ENCODE assay signal across 13 mouse cellular contexts in the genomic region with DNA sequence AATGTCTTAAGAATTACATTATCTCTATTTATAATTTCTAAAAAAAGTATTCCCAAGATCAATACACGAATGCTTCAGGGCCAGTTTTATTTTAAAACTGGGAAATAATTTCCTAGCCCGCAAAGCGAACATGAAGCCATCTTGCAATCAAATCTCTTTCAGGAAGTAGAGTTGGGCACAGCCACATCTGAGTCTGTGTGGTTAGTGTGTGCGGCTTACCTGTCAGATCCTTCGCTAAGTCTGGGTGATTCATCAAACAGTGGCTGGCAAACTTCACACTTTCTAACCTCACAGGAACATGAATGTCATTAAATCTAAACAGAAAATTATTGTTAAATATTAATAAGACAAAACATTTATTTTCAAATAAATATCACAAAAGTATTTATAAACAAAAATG.
"Had no signal": no experiment of that assay in that cellular context is flagged by ENCODE, and none has a peak within 500 bp of the region (broad histone marks: within the 10 kb centered on the region; RNA-seq: fewer than 3 reads in every experiment).

No protein-coding gene starts in this region.

- H3K9ac ChIP-seq: kidney, embryonic 15.5 days; liver, embryonic 13.5 days had no signal

- H3K27ac ChIP-seq: kidney, embryonic 15.5 days; left cerebral cortex, adult 2 months; liver, embryonic 13.5 days had no signal

- H3K4me2 ChIP-seq: kidney, embryonic 15.5 days; liver, embryonic 13.5 days; midbrain, embryonic 11.5 days had no signal

- H3K4me1 ChIP-seq: kidney, embryonic 15.5 days; liver, embryonic 13.5 days had no signal

- DNase-seq: kidney, adult 11 months; kidney, adult 8-10 months; kidney, postnatal 10 days; kidney, postnatal 36 days; layer of hippocampus, postnatal 36 days; liver, embryonic 13.5 days; lung, adult 2 months; lung, postnatal 14 days; lung, postnatal 4 days; midbrain, embryonic 14.5 days had no signal

- H3K27me3 ChIP-seq: kidney, embryonic 15.5 days; liver, embryonic 13.5 days had no signal

- H3K4me3 ChIP-seq: kidney, embryonic 15.5 days; left cerebral cortex, adult 2 months; liver, embryonic 13.5 days had no signal

- H3K9me3 ChIP-seq: kidney, embryonic 15.5 days; liver, embryonic 13.5 days had no signal
